Mouse (Mus musculus): Measurements from ENCODE around the gene Smg6. TPM values are rescaled to one million over a fixed set of nuclear protein-coding genes. Genes with fewer than 3 reads are reported as not detected.

Smg6 gene
- polyA plus RNA-seq, 1 experiment: 26.4 TPM

- Histone ChIP-seq H3K4me1 (ENCODE audit: control insufficient read depth, insufficient read depth, low read length) (no peaks in the 10 kb centered on the region), H3K27ac (ENCODE audit: control insufficient read depth, insufficient read depth, low read depth, low read length, poor library complexity) (no peak overlapping the region), H3K4me3 (replicated peaks; ENCODE audit: control insufficient read depth, low read depth, low read length) (no peak overlapping the region)
- no peak for TF ChIP-seq CTCF (IDR thresholded peaks at IDR 0.05; ENCODE audit: control insufficient read depth, insufficient read depth, low read length)
- no peak for TF ChIP-seq POLR2A (IDR thresholded peaks at IDR 0.05; ENCODE audit: borderline replicate concordance, control insufficient read depth, low read depth, low read length)
- WGBS: 84% methylated on average over 4 of the region's 4 CpGs
These were observed 15.6 kb upstream of the Smg6 start for GRCm38 (mm10) chr11:74909978-74910377.

DNA sequence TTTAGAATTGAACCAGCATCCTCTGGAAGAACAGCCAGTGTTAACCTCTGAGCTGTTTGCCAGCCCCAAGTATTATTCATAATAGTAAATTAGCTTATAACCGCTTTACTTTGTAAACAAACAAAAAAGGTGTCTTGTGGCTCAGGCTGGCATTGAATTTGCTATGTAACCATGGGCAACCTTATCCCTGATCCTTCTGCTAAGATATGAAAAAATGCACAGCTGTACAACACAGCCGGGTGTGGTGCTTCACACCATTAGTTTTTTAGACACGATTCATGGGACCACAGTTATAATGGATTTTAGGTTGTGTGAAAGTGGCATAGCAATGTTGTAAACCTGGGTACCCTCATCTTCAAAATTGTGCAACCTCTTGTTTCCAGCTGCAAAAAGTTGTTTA lies 13.1 kb upstream of the Smg6 start:
- Histone ChIP-seq H3K4me3 (replicated peaks; ENCODE audit: control insufficient read depth, low read depth, low read length) (no peak overlapping the region), H3K4me1 (ENCODE audit: control insufficient read depth, insufficient read depth, low read length) (no peaks in the 10 kb centered on the region), H3K27ac (ENCODE audit: control insufficient read depth, insufficient read depth, low read depth, low read length, poor library complexity) (no peak overlapping the region)
- TF ChIP-seq CTCF (IDR thresholded peaks at IDR 0.05; ENCODE audit: control insufficient read depth, insufficient read depth, low read length) (no peak), POLR2A (IDR thresholded peaks at IDR 0.05; ENCODE audit: borderline replicate concordance, control insufficient read depth, low read depth, low read length) (no peak)
- 72% methylated on average over 3 of the region's 3 CpGs for WGBS

DNA sequence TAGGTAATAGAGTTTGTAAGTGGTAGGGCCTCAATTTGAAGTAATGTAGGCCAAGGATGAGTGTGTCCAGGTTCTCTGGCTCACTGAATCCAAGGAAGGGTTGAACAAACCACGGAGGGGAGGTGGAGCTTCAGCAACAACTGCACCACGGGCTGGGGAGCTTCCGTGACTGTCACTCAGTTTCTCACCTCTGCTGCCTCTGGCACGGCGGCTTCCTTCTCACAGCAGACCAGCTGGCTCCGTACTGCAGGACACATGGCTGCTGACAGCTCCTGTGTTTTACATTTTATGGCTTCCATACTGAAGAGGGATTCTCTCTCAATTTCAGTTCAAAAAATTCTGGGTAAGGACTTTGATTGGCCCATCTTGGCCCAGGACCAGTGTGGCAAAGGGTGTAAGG lies 6.4 kb upstream of the Smg6 start:
- H3K4me1 ChIP-seq (ENCODE audit: control insufficient read depth, insufficient read depth, low read length): no peaks in the 10 kb centered on the region
- TF ChIP-seq CTCF (IDR thresholded peaks at IDR 0.05; ENCODE audit: control insufficient read depth, insufficient read depth, low read length) (no peak), POLR2A (IDR thresholded peaks at IDR 0.05; ENCODE audit: borderline replicate concordance, control insufficient read depth, low read depth, low read length) (no peak)
- H3K4me3 ChIP-seq (replicated peaks; ENCODE audit: control insufficient read depth, low read depth, low read length): no peak overlapping the region
- no peak overlapping the region for H3K27ac ChIP-seq (ENCODE audit: control insufficient read depth, insufficient read depth, low read depth, low read length, poor library complexity)
- WGBS: 88% methylated on average over 6 of the region's 6 CpGs

DNA sequence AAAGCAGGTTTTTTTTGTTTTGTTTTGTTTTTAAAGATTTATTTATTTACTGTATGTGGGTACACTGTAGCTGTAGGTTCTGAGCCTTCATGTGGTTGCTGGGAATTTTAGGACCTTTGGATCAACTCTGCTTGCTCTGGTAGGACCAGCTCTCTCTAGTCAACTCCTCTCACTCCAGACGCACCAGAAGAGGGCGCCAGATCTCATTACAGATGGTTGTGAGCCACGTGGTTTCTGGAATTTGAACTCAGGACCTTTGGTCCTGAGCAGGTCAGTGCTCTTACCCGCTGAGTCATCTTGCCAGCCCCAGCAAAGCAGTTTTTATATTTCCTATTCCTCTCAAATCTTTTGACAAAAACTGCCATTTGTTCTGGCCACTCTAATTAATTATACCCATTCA lies 1.5 kb upstream of the Smg6 start:
- 51% methylated on average over 4 of the region's 4 CpGs for WGBS
- no peaks in the 10 kb centered on the region for H3K4me1 ChIP-seq (ENCODE audit: control insufficient read depth, insufficient read depth, low read length)
- peak; percentile 56; the same call in 1 of the 2 replicates for TF ChIP-seq CTCF (IDR thresholded peaks at IDR 0.05; ENCODE audit: control insufficient read depth, insufficient read depth, low read length)
- TF ChIP-seq POLR2A (IDR thresholded peaks at IDR 0.05; ENCODE audit: borderline replicate concordance, control insufficient read depth, low read depth, low read length): no peak
- H3K4me3 ChIP-seq (replicated peaks; ENCODE audit: control insufficient read depth, low read depth, low read length): no peak overlapping the region
- no peak overlapping the region for H3K27ac ChIP-seq (ENCODE audit: control insufficient read depth, insufficient read depth, low read depth, low read length, poor library complexity)

DNA sequence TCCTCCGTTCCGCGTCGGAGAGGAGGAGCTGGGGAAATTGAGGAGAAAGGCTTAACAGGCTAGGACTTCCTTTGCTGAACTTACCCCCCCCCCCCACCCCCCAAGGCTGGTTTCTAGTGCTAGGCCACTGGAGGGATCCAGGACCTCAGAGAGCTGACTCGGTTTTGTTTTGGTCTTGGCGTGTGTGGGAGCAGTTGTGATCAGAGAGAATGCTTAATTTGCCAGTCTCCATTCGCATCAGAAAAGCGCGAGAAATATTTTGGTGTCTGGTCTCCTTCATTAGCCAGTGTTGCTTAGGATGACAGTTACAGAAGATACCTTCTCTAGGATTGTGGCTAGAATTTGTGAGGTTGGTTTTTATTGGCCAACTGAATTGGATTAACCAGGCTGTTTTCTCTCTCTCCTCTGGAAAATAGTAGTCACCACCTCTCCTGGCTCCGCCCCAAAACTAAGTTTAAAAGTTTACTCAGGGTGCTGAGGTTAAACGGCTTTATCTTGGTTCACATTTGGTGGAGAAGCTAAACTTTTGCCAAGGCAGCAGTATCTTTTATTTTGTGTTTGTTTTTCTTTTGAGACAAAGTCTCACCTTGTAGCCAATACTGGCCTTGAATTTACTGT lies 874 bp downstream of the Smg6 start:
- under 1% methylated on average over 11 of the region's 11 CpGs for WGBS
- Histone ChIP-seq H3K4me3 (replicated peaks; ENCODE audit: control insufficient read depth, low read depth, low read length) (peak overlapping the region; percentile 95), H3K27ac (ENCODE audit: control insufficient read depth, insufficient read depth, low read depth, low read length, poor library complexity) (peak overlapping the region; percentile 95), H3K4me1 (ENCODE audit: control insufficient read depth, insufficient read depth, low read length) (no peaks in the 10 kb centered on the region)
- no peak for TF ChIP-seq POLR2A (IDR thresholded peaks at IDR 0.05; ENCODE audit: borderline replicate concordance, control insufficient read depth, low read depth, low read length)
- no peak for TF ChIP-seq CTCF (IDR thresholded peaks at IDR 0.05; ENCODE audit: control insufficient read depth, insufficient read depth, low read length)

GRCm38 (mm10) chr11:74927236-74927725 lies 1.7 kb downstream of the Smg6 start:
- TF ChIP-seq POLR2A (IDR thresholded peaks at IDR 0.05; ENCODE audit: borderline replicate concordance, control insufficient read depth, low read depth, low read length): no peak
- no peak for TF ChIP-seq CTCF (IDR thresholded peaks at IDR 0.05; ENCODE audit: control insufficient read depth, insufficient read depth, low read length)
- WGBS: 80% methylated on average over 2 of the region's 2 CpGs
- Histone ChIP-seq H3K27ac (ENCODE audit: control insufficient read depth, insufficient read depth, low read depth, low read length, poor library complexity) (no peak overlapping the region), H3K4me3 (replicated peaks; ENCODE audit: control insufficient read depth, low read depth, low read length) (no peak overlapping the region), H3K4me1 (ENCODE audit: control insufficient read depth, insufficient read depth, low read length) (no peaks in the 10 kb centered on the region)

- WGBS: 79% methylated on average over 4 of the region's 4 CpGs
- TF ChIP-seq CTCF (IDR thresholded peaks at IDR 0.05; ENCODE audit: control insufficient read depth, insufficient read depth, low read length): no peak
- no peak for TF ChIP-seq POLR2A (IDR thresholded peaks at IDR 0.05; ENCODE audit: borderline replicate concordance, control insufficient read depth, low read depth, low read length)
- H3K4me1 ChIP-seq (ENCODE audit: control insufficient read depth, insufficient read depth, low read length): no peaks in the 10 kb centered on the region
- H3K4me3 ChIP-seq (replicated peaks; ENCODE audit: control insufficient read depth, low read depth, low read length): no peak overlapping the region
- no peak overlapping the region for H3K27ac ChIP-seq (ENCODE audit: control insufficient read depth, insufficient read depth, low read depth, low read length, poor library complexity)
These were observed 3.5 kb downstream of the Smg6 start for GRCm38 (mm10) chr11:74929111-74929510.

- no peak overlapping the region for H3K27ac ChIP-seq (ENCODE audit: control insufficient read depth, insufficient read depth, low read depth, low read length, poor library complexity)
- H3K4me3 ChIP-seq (replicated peaks; ENCODE audit: control insufficient read depth, low read depth, low read length): no peak overlapping the region
- TF ChIP-seq POLR2A (IDR thresholded peaks at IDR 0.05; ENCODE audit: borderline replicate concordance, control insufficient read depth, low read depth, low read length) (no peak), CTCF (IDR thresholded peaks at IDR 0.05; ENCODE audit: control insufficient read depth, insufficient read depth, low read length) (no peak)
- H3K4me1 ChIP-seq (ENCODE audit: control insufficient read depth, insufficient read depth, low read length): no peaks in the 10 kb centered on the region
- WGBS: 89% methylated on average over 7 of the region's 7 CpGs
These were observed 4.8 kb downstream of the Smg6 start for GRCm38 (mm10) chr11:74930391-74930790.

- 72% methylated on average over 3 of the region's 3 CpGs for WGBS
- TF ChIP-seq POLR2A (IDR thresholded peaks at IDR 0.05; ENCODE audit: borderline replicate concordance, control insufficient read depth, low read depth, low read length) (no peak), CTCF (IDR thresholded peaks at IDR 0.05; ENCODE audit: control insufficient read depth, insufficient read depth, low read length) (no peak)
- no peak overlapping the region for H3K27ac ChIP-seq (ENCODE audit: control insufficient read depth, insufficient read depth, low read depth, low read length, poor library complexity)
These were observed 20.7 kb downstream of the Smg6 start for GRCm38 (mm10) chr11:74946348-74946747.

More at GRCm38 (mm10) chr11:74946348-74946747, 20.7 kb downstream of the Smg6 start:
- H3K4me1 ChIP-seq (ENCODE audit: control insufficient read depth, insufficient read depth, low read length): no peaks in the 10 kb centered on the region
- no peak overlapping the region for H3K4me3 ChIP-seq (replicated peaks; ENCODE audit: control insufficient read depth, low read depth, low read length)
